Mouse (Mus musculus) ovary, postnatal 36 days (tissue): Measurements from ENCODE around the gene Thnsl2.

Experiments used
- DNase-seq: peaks from one replicate; pipeline ENCODE4 v3.0.0; 2022; ENCODE audit warnings: low spot score, mixed read lengths

Gene Thnsl2

GRCm38 (mm10) chr6:71143894-71144455 lies at the start of gene Thnsl2:
Thnsl2 (minus strand) TSS chr6:71144439.
- DNase-seq, result peak; percentile 71

- DNase-seq, result no peak
Observed at GRCm38 (mm10) chr6:71193151-71193740, 49.0 kb upstream of the Thnsl2 start.

- no peak for DNase-seq
Observed at GRCm38 (mm10) chr6:71190501-71190900, 46.3 kb upstream of the Thnsl2 start.

- DNase-seq, result no peak
Observed at GRCm38 (mm10) chr6:71189578-71189977, 45.3 kb upstream of the Thnsl2 start.

GRCm38 (mm10) chr6:71184941-71185604 lies 40.8 kb upstream of the Thnsl2 start:
- no peak for DNase-seq

- DNase-seq, result no peak
Observed at GRCm38 (mm10) chr6:71180596-71180995, 36.4 kb upstream of the Thnsl2 start.

GRCm38 (mm10) chr6:71172812-71173580 lies 28.8 kb upstream of the Thnsl2 start:
- DNase-seq, result no peak

- no peak for DNase-seq
Observed at GRCm38 (mm10) chr6:71166551-71167169, 22.4 kb upstream of the Thnsl2 start.

- no peak for DNase-seq
Observed at GRCm38 (mm10) chr6:71164394-71164793, 20.2 kb upstream of the Thnsl2 start.

GRCm38 (mm10) chr6:71162269-71162668 lies 18.0 kb upstream of the Thnsl2 start:
- no peak for DNase-seq

GRCm38 (mm10) chr6:71161290-71161689 lies 17.1 kb upstream of the Thnsl2 start:
- DNase-seq, result no peak

GRCm38 (mm10) chr6:71156674-71157326 lies 12.6 kb upstream of the Thnsl2 start:
- DNase-seq, result no peak

- DNase-seq, result no peak
Observed at GRCm38 (mm10) chr6:71154861-71155260, 10.6 kb upstream of the Thnsl2 start.

- DNase-seq, result no peak
Observed at GRCm38 (mm10) chr6:71153486-71153885, 9.2 kb upstream of the Thnsl2 start.

- DNase-seq, result no peak
Observed at GRCm38 (mm10) chr6:71151098-71151497, 6.9 kb upstream of the Thnsl2 start.

- peak; percentile 34 for DNase-seq
Observed at GRCm38 (mm10) chr6:71149534-71149933, 5.3 kb upstream of the Thnsl2 start.

GRCm38 (mm10) chr6:71148336-71148735 lies 4.1 kb upstream of the Thnsl2 start:
- DNase-seq, result no peak

GRCm38 (mm10) chr6:71145288-71145989 lies 1.2 kb upstream of the Thnsl2 start:
- no peak for DNase-seq

- no peak for DNase-seq
Observed at GRCm38 (mm10) chr6:71143154-71143893, 915 bp downstream of the Thnsl2 start.

GRCm38 (mm10) chr6:71135031-71135430 lies 9.2 kb downstream of the Thnsl2 start:
- no peak for DNase-seq
